Mouse (Mus musculus) bone marrow, adult 2 months (tissue): ENCODE data around the gene Nol7. TPM values are rescaled to one million over a fixed set of nuclear protein-coding genes. Genes with fewer than 3 reads are reported as not detected.

Source experiments
- H3K27ac ChIP-seq: fragments of 200-500 bp; 2 replicates; pipeline ENCODE4 v1.5.1; 2012; ENCODE audit warnings: low read depth, mild to moderate bottlenecking, control low read depth, inconsistent platforms, low read length; ENCODE audit not compliant: control insufficient read depth, poor library complexity, insufficient read depth
- H3K4me1 ChIP-seq: fragments of 200-500 bp; 2 replicates; pipeline ENCODE4 v1.6.1; 2011; ENCODE audit warnings: low read length; ENCODE audit not compliant: control insufficient read depth, insufficient read depth
- H3K4me3 ChIP-seq: fragments of 200-500 bp; replicated peaks from 2 replicates; pipeline ENCODE3; 2011; ENCODE audit warnings: mild to moderate bottlenecking, low read depth, low read length, control low read depth; ENCODE audit not compliant: control insufficient read depth
- CTCF ChIP-seq: fragments of 200-500 bp; IDR thresholded peaks from 2 replicates; pipeline ENCODE4 v1.5.1; 2011; ENCODE audit warnings: low read length, control low read depth; ENCODE audit not compliant: control insufficient read depth, insufficient read depth
- POLR2A ChIP-seq: fragments of 200-500 bp; IDR thresholded peaks from 2 replicates; pipeline ENCODE4 v1.6.1; 2011; ENCODE audit warnings: low read depth, mild to moderate bottlenecking, control low read depth, low read length, borderline replicate concordance; ENCODE audit not compliant: control insufficient read depth
- WGBS: fragments of 180-500 bp; shearing (Covaris S2); methylation state at CpG from one replicate; pipeline ENCODE4 v1.1.7; 2018; 5-methylcytosine and 5-hydroxymethylcytosine counted together
- polyA plus RNA-seq: library from polyadenylated mRNA; stranded (reverse); fragments of >200 nt; gene quantifications from 2 replicates; pipeline ENCODE4 v1.2.4, GENCODE M21; 2011; ENCODE audit warnings: low replicate concordance; ENCODE audit not compliant: missing spikeins, insufficient read depth, insufficient read length

The Nol7 gene
- polyA plus RNA-seq, 1 experiment, result 80.5 TPM

GRCm38 (mm10) chr13:43397700-43398296 is 392 bp upstream of the Nol7 start:
- H3K4me3 ChIP-seq, result no peak overlapping the region
- WGBS, result 46% methylated on average over 15 of the region's 17 CpGs
- no peak overlapping the region for H3K27ac ChIP-seq

GRCm38 (mm10) chr13:43399576-43399975 is 1.4 kb downstream of the Nol7 start:
- no peak overlapping the region for H3K27ac ChIP-seq
- 37% methylated on average over 5 of the region's 5 CpGs for WGBS

More at GRCm38 (mm10) chr13:43397700-43398296, 392 bp upstream of the Nol7 start:
- H3K4me1 ChIP-seq, result no peaks in the 10 kb centered on the region; the same call in 1 of the 2 replicates
- no peak for TF ChIP-seq CTCF
- TF ChIP-seq POLR2A, result no peak

GRCm38 (mm10) chr13:43412311-43412710 is 14.1 kb downstream of the Nol7 start:
- 86% methylated on average over 7 of the region's 7 CpGs for WGBS
- no peak overlapping the region for H3K27ac ChIP-seq
- H3K4me1 ChIP-seq, result no peaks in the 10 kb centered on the region; the same call in 1 of the 2 replicates
- no peak overlapping the region for H3K4me3 ChIP-seq
- no peak for TF ChIP-seq CTCF
- no peak for TF ChIP-seq POLR2A

More at GRCm38 (mm10) chr13:43399576-43399975, 1.4 kb downstream of the Nol7 start:
- no peak for TF ChIP-seq CTCF
- TF ChIP-seq POLR2A, result no peak
- H3K4me1 ChIP-seq, result no peaks in the 10 kb centered on the region; the same call in 1 of the 2 replicates
- H3K4me3 ChIP-seq, result no peak overlapping the region

- no peak overlapping the region for H3K4me3 ChIP-seq
- no peak for TF ChIP-seq CTCF
- TF ChIP-seq POLR2A, result no peak
- 91% methylated on average over 2 of the region's 2 CpGs for WGBS
- H3K4me1 ChIP-seq, result no peaks in the 10 kb centered on the region; the same call in 1 of the 2 replicates
- no peak overlapping the region for H3K27ac ChIP-seq
Measured at GRCm38 (mm10) chr13:43413611-43414010, 15.4 kb downstream of the Nol7 start.

GRCm38 (mm10) chr13:43415249-43415648 is 17.1 kb downstream of the Nol7 start:
- no peak overlapping the region for H3K27ac ChIP-seq
- H3K4me1 ChIP-seq, result no peaks in the 10 kb centered on the region; the same call in 1 of the 2 replicates
- WGBS, result 67% methylated on average over 1 of the region's 1 CpGs
- no peak overlapping the region for H3K4me3 ChIP-seq
- TF ChIP-seq CTCF (no peak), POLR2A (no peak)

GRCm38 (mm10) chr13:43428436-43428835 is 30.2 kb downstream of the Nol7 start:
- Histone ChIP-seq H3K27ac (no peak overlapping the region), H3K4me3 (no peak overlapping the region), H3K4me1 (no peaks in the 10 kb centered on the region)
- WGBS, result 97% methylated on average over 4 of the region's 4 CpGs
- TF ChIP-seq POLR2A (no peak), CTCF (no peak)

- H3K4me1 ChIP-seq, result no peaks in the 10 kb centered on the region; the same call in 1 of the 2 replicates
- TF ChIP-seq POLR2A (no peak), CTCF (no peak)
- H3K27ac ChIP-seq, result no peak overlapping the region
- 81% methylated on average over 2 of the region's 2 CpGs for WGBS
- no peak overlapping the region for H3K4me3 ChIP-seq
Measured at GRCm38 (mm10) chr13:43433395-43433794, 35.2 kb downstream of the Nol7 start.

GRCm38 (mm10) chr13:43440376-43440775 is 42.2 kb downstream of the Nol7 start:
- no peak for TF ChIP-seq POLR2A
- TF ChIP-seq CTCF, result no peak
- WGBS, result 94% methylated on average over 1 of the region's 1 CpGs
- peaks cover 5% of the 10 kb centered on the region for H3K4me1 ChIP-seq
- H3K27ac ChIP-seq, result no peak overlapping the region
- H3K4me3 ChIP-seq, result no peak overlapping the region

- WGBS, result 33% methylated on average over 1 of the region's 1 CpGs
- Histone ChIP-seq H3K4me3 (no peak overlapping the region), H3K4me1 (peaks cover 6% of the 10 kb centered on the region), H3K27ac (no peak overlapping the region)
- TF ChIP-seq CTCF (no peak), POLR2A (no peak)
Measured at GRCm38 (mm10) chr13:43442551-43442950, 44.4 kb downstream of the Nol7 start.
